Mouse (Mus musculus) liver, embryonic 14.5 days (tissue): ENCODE results near the gene Ggt1. TPM values are rescaled to one million over a fixed set of nuclear protein-coding genes. Genes with fewer than 3 reads are reported as not detected.

Source experiments
- ATAC-seq: fragments of 200-750 bp; cut with Nextera tagmentation; 2 replicates; pipeline ENCODE4 v1.8.0; 2017; ENCODE audit warnings: moderate number of reproducible peaks, mild to moderate bottlenecking, moderate library complexity; ENCODE audit not compliant: insufficient read depth
- DNase-seq, 3 experiments: peaks; one replicate each; pipeline ENCODE4 v3.0.0-alpha.2; 2012 to 2013; ENCODE audit warnings: low read depth in 3 of 3, low spot score in 3 of 3
- H3K27ac ChIP-seq: fragments of 300-500 bp; sonication (generic); 2 replicates; pipeline ENCODE4 v1.5.1; 2014; ENCODE audit warnings: moderate library complexity, mild to moderate bottlenecking, control low read depth, inconsistent platforms
- H3K27me3 ChIP-seq: fragments of 300-500 bp; sonication (generic); 2 replicates; pipeline ENCODE4 v1.6.1; 2014; ENCODE audit warnings: mild to moderate bottlenecking, low read length, moderate library complexity; ENCODE audit not compliant: control insufficient read depth, insufficient read depth
- H3K36me3 ChIP-seq: fragments of 300-500 bp; sonication (generic); replicated peaks from 2 replicates; pipeline ENCODE4 v1.6.1; 2014; ENCODE audit warnings: low read depth; ENCODE audit not compliant: control insufficient read depth, insufficient read depth
- H3K4me1 ChIP-seq, 2 experiments: fragments of 200-500 bp in 1 of 2; fragments of 300-500 bp in 1 of 2; sonication (generic) in 1 of 2; replicated peaks; 2 replicates each; pipeline ENCODE4 v1.6.1; 2012 to 2014; ENCODE audit warnings: antibody characterized with exemption in 1 of 2, inconsistent platforms in 1 of 2, low read length in 1 of 2; ENCODE audit not compliant: control insufficient read depth in 2 of 2, insufficient read depth in 2 of 2
- H3K4me2 ChIP-seq: fragments of 300-500 bp; sonication (generic); 2 replicates; pipeline ENCODE4 v1.6.1; 2014; ENCODE audit warnings: low read depth, mild to moderate bottlenecking, control low read depth, moderate library complexity
- H3K4me3 ChIP-seq, 2 experiments: fragments of 200-500 bp in 1 of 2; fragments of 300-500 bp in 1 of 2; sonication (generic) in 1 of 2; 2 replicates each; pipeline ENCODE4 v1.5.1; 2012 to 2014; ENCODE audit warnings: low read depth in 2 of 2, low read length in 2 of 2, mild to moderate bottlenecking in 2 of 2, control low read depth in 1 of 2, inconsistent platforms in 1 of 2, moderate library complexity in 1 of 2; ENCODE audit not compliant: insufficient read depth in 1 of 2
- H3K9ac ChIP-seq: fragments of 300-500 bp; sonication (generic); replicated peaks from 2 replicates; pipeline ENCODE4 v1.6.1; 2014; ENCODE audit warnings: mild to moderate bottlenecking, control low read depth, moderate library complexity
- H3K9me3 ChIP-seq: fragments of 300-500 bp; sonication (generic); 2 replicates; pipeline ENCODE4 v1.6.1; 2016; ENCODE audit warnings: low read length, mixed read lengths; ENCODE audit not compliant: control insufficient read depth
- CTCF ChIP-seq: IDR thresholded peaks from 2 replicates; pipeline ENCODE4 v1.5.1; 2016; ENCODE audit warnings: antibody characterized with exemption, low read depth, control low read depth
- EP300 ChIP-seq: IDR thresholded peaks from 2 replicates; pipeline ENCODE4 v1.6.1; 2016; ENCODE audit warnings: antibody characterized with exemption, low read depth
- WGBS: fragments of 180-500 bp; shearing (Covaris S2); extraction: QIAGEN DNeasy Blood & Tissue Kit; methylation state at CpG from one replicate; pipeline ENCODE4 v1.1.7; 2014; ENCODE audit not compliant: insufficient replicate concordance; 5-methylcytosine and 5-hydroxymethylcytosine counted together
- polyA plus RNA-seq, 2 experiments: library from polyadenylated mRNA; depleted of rRNA in 1 of 2; stranded (reverse) in 1 of 2; unstranded in 1 of 2; fragments of >200 nt; fragmentation: Nextera tagmentation in 1 of 2; extraction: Ambion mirVana in 1 of 2; gene quantifications; 2 replicates each; pipeline versions ENCODE4 v1.2.1 to v1.2.3; 2012 to 2014

Gene Ggt1
- polyA plus RNA-seq, 2 experiments, result 4.3 to 5.2 TPM

- TF ChIP-seq CTCF (no peak), EP300 (no peak)
- Histone ChIP-seq H3K36me3 (no peaks in the 10 kb centered on the region), H3K27me3 (no peaks in the 10 kb centered on the region), H3K27ac (no peak overlapping the region), H3K4me3 (no peak overlapping the region), H3K4me2 (no peak overlapping the region), H3K9me3 (no peaks in the 10 kb centered on the region), H3K9ac (no peak overlapping the region), H3K4me1 (peaks cover 0 to 4% of the 10 kb centered on the region in 2 experiments; a peak in 1 of 4 replicates)
- DNase-seq (no peak), ATAC-seq (no peak)
- 69% methylated on average over 7 of the region's 7 CpGs for WGBS
Measured at GRCm38 (mm10) chr10:75547901-75548300, 13.5 kb upstream of the Ggt1 start.

GRCm38 (mm10) chr10:75548486-75548885 is 12.9 kb upstream of the Ggt1 start:
- H3K27ac ChIP-seq, result no peak overlapping the region
- H3K4me1 ChIP-seq, result peaks cover 0 to 4% of the 10 kb centered on the region in 2 experiments; a peak in 1 of 4 replicates
- no peaks in the 10 kb centered on the region for H3K27me3 ChIP-seq
- TF ChIP-seq EP300 (no peak), CTCF (no peak)
- WGBS, result 62% methylated on average over 14 of the region's 14 CpGs
- no peaks in the 10 kb centered on the region for H3K9me3 ChIP-seq
- H3K9ac ChIP-seq, result no peak overlapping the region
- H3K4me3 ChIP-seq, result no peak overlapping the region
- no peak overlapping the region for H3K4me2 ChIP-seq
- ATAC-seq (no peak), DNase-seq (no peak)
- H3K36me3 ChIP-seq, result no peaks in the 10 kb centered on the region

GRCm38 (mm10) chr10:75549886-75550285 is 11.5 kb upstream of the Ggt1 start:
- Histone ChIP-seq H3K27me3 (no peaks in the 10 kb centered on the region), H3K36me3 (no peaks in the 10 kb centered on the region), H3K9ac (no peak overlapping the region), H3K27ac (no peak overlapping the region), H3K9me3 (no peaks in the 10 kb centered on the region), H3K4me1 (peaks cover 0 to 4% of the 10 kb centered on the region in 2 experiments; a peak in 1 of 4 replicates), H3K4me2 (no peak overlapping the region), H3K4me3 (no peak overlapping the region)
- DNase-seq, result no peak
- no peak for ATAC-seq
- WGBS, result 48% methylated on average over 7 of the region's 7 CpGs
- no peak for TF ChIP-seq EP300
- TF ChIP-seq CTCF, result no peak

- Histone ChIP-seq H3K9me3 (no peaks in the 10 kb centered on the region), H3K36me3 (no peaks in the 10 kb centered on the region), H3K4me3 (no peak overlapping the region), H3K4me2 (no peak overlapping the region), H3K9ac (no peak overlapping the region), H3K4me1 (peaks cover 0 to 4% of the 10 kb centered on the region in 2 experiments; a peak in 1 of 4 replicates), H3K27ac (no peak overlapping the region), H3K27me3 (no peaks in the 10 kb centered on the region)
- DNase-seq (no peak), ATAC-seq (no peak)
- WGBS, result 19% methylated on average over 12 of the region's 12 CpGs
- TF ChIP-seq CTCF (no peak), EP300 (no peak)
Measured at GRCm38 (mm10) chr10:75551175-75551574, 10.2 kb upstream of the Ggt1 start.

- H3K4me3 ChIP-seq, result no peak overlapping the region
- WGBS, result 30% methylated on average over 2 of the region's 2 CpGs
Measured at GRCm38 (mm10) chr10:75552106-75552505, 9.3 kb upstream of the Ggt1 start.

More at GRCm38 (mm10) chr10:75552106-75552505, 9.3 kb upstream of the Ggt1 start:
- no peak for DNase-seq
- H3K4me1 ChIP-seq, result peaks cover 0 to 4% of the 10 kb centered on the region in 2 experiments; a peak in 1 of 4 replicates
- H3K36me3 ChIP-seq, result no peaks in the 10 kb centered on the region
- no peak overlapping the region for H3K9ac ChIP-seq
- H3K27ac ChIP-seq, result no peak overlapping the region
- H3K27me3 ChIP-seq, result no peaks in the 10 kb centered on the region
- no peaks in the 10 kb centered on the region for H3K9me3 ChIP-seq
- TF ChIP-seq EP300, result no peak
- no peak for TF ChIP-seq CTCF
- no peak overlapping the region for H3K4me2 ChIP-seq
- no peak for ATAC-seq
